Mouse (Mus musculus) G1E (cell line): ENCODE measurements around the gene Sp6.

Source experiments
- CTCF ChIP-seq: IDR thresholded peaks from 2 replicates; pipeline ENCODE4 v1.5.1; 2012; ENCODE audit warnings: low read depth, low read length, inconsistent platforms, mixed read lengths
- GATA1 ChIP-seq: IDR thresholded peaks from 2 replicates; pipeline ENCODE4 v1.6.1; 2012; ENCODE audit warnings: borderline replicate concordance, low read length, inconsistent platforms, mixed read lengths
- GATA2 ChIP-seq: IDR thresholded peaks from 2 replicates; pipeline ENCODE4 v1.6.1; 2012; ENCODE audit warnings: low read depth, low read length, inconsistent platforms, borderline replicate concordance
- TAL1 ChIP-seq: conservative IDR thresholded peaks from 2 replicates; pipeline ENCODE4 v1.6.1; 2012; ENCODE audit warnings: low read depth, low read length, inconsistent platforms, mixed read lengths

- TF ChIP-seq CTCF (no peak), GATA1 (no peak), TAL1 (no peak), GATA2 (no peak)
These were observed 56.1 kb downstream of the Sp6 start for GRCm38 (mm10) chr11:97069333-97069732.
